In genomic region chr6:94779213-94779612, GRCm38 (mm10) we compare ENCODE assay signal across 16 mouse cellular contexts.
DNase-seq lines count a peak whose midpoint lies in the region; ATAC-seq and TF ChIP-seq lines count a peak whose summit lies in the region.
"Had no signal": no experiment of that assay in that cellular context is flagged by ENCODE, and none has a peak within 500 bp of the region (broad histone marks: within the 10 kb centered on the region; RNA-seq: fewer than 3 reads in every experiment).

No protein-coding gene starts in this region.

- H3K27ac ChIP-seq in heart, postnatal 0 days (ENCODE audit: low read depth) = peak overlapping the region; percentile 19; the same call in 1 of the 2 replicates
- H3K27ac ChIP-seq in heart, embryonic 12.5 days (ENCODE audit: poor library complexity, severe bottlenecking) = no peak overlapping the region
- H3K27ac ChIP-seq: embryonic facial prominence, embryonic 13.5 days; forebrain, embryonic 13.5 days; hindbrain, embryonic 15.5 days had no signal

- H3K36me3 ChIP-seq in heart, postnatal 0 days (replicated peaks; ENCODE audit: control insufficient read depth, insufficient read depth, low read length) = no peaks in the 10 kb centered on the region
- H3K36me3 ChIP-seq in heart, embryonic 12.5 days = no peaks in the 10 kb centered on the region
- H3K36me3 ChIP-seq: embryonic facial prominence, embryonic 13.5 days; G1E; hindbrain, embryonic 15.5 days had no signal

- no peak for DNase-seq in heart, postnatal 0 days (ENCODE audit: low spot score)
- peak; percentile 15 for DNase-seq in CD4-positive helper T cell, adult 2 months (ENCODE audit: low read depth, low spot score)
- DNase-seq in ZHBTc4 (ENCODE audit: low read depth, low spot score) = peak; percentile 59
- no peak for DNase-seq in thymus, postnatal 36 days
- no peak for DNase-seq in retina, embryonic 14.5 days (ENCODE audit: low spot score)
- DNase-seq: cerebellum, adult 18-20 months; cerebellum, adult 9-11 months; cerebellum, postnatal 36 days; forebrain, postnatal 0 days had no signal

- 51% methylated on average over 7 of the region's 7 CpGs for WGBS in heart, postnatal 0 days
- 67% methylated on average over 7 of the region's 7 CpGs for WGBS in heart, embryonic 12.5 days

- TF ChIP-seq EP300 in heart, postnatal 0 days (IDR thresholded peaks at IDR 0.05; ENCODE audit: low read depth) = no peak

- ATAC-seq in heart, postnatal 0 days (ENCODE audit: insufficient read depth, low read depth) = no peak
- ATAC-seq in heart, embryonic 12.5 days (ENCODE audit: insufficient number of reproducible peaks, low FRiP score) = no peak
- peak; percentile 64 for ATAC-seq in CD4-positive, CD25-positive, alpha-beta regulatory T cell, adult 4 months
- ATAC-seq: forebrain, embryonic 13.5 days; forebrain, postnatal 0 days; intestine, postnatal 0 days had no signal

- H3K4me3 ChIP-seq in heart, postnatal 0 days (ENCODE audit: low read depth, low read length) = no peak overlapping the region
- no peak overlapping the region for H3K4me3 ChIP-seq in heart, embryonic 12.5 days
- H3K4me3 ChIP-seq: embryonic facial prominence, embryonic 13.5 days; forebrain, embryonic 13.5 days; hindbrain, embryonic 15.5 days had no signal

- no peaks in the 10 kb centered on the region for H3K27me3 ChIP-seq in heart, postnatal 0 days (ENCODE audit: control insufficient read depth, insufficient read depth, low read length)
- H3K27me3 ChIP-seq in heart, embryonic 12.5 days (replicated peaks) = 0 out of 2 replicates have a peak, but pooled peaks cover 3% of the 10 kb centered on the region
- H3K27me3 ChIP-seq: embryonic facial prominence, embryonic 13.5 days; forebrain, embryonic 13.5 days; hindbrain, embryonic 15.5 days had no signal

- H3K4me2 ChIP-seq in heart, postnatal 0 days (ENCODE audit: low read depth, low read length) = no peak overlapping the region
- no peak overlapping the region for H3K4me2 ChIP-seq in heart, embryonic 12.5 days
- H3K4me2 ChIP-seq: embryonic facial prominence, embryonic 13.5 days; forebrain, embryonic 13.5 days; hindbrain, embryonic 15.5 days had no signal

- no peak overlapping the region for H3K9ac ChIP-seq in heart, postnatal 0 days (replicated peaks; ENCODE audit: low read depth, low read length)
- no peak overlapping the region for H3K9ac ChIP-seq in heart, embryonic 12.5 days
- H3K9ac ChIP-seq: embryonic facial prominence, embryonic 13.5 days; forebrain, embryonic 13.5 days; forebrain, postnatal 0 days; hindbrain, embryonic 15.5 days had no signal

- no peaks in the 10 kb centered on the region for H3K9me3 ChIP-seq in heart, postnatal 0 days (replicated peaks; ENCODE audit: control insufficient read depth, low read length)
- H3K9me3 ChIP-seq in heart, embryonic 12.5 days (replicated peaks) = no peaks in the 10 kb centered on the region
- H3K9me3 ChIP-seq: embryonic facial prominence, embryonic 13.5 days; forebrain, embryonic 13.5 days; hindbrain, embryonic 15.5 days had no signal

- no peak for TF ChIP-seq CTCF in heart, postnatal 0 days (IDR thresholded peaks at IDR 0.05; ENCODE audit: low read depth)

- peaks cover 4% of the 10 kb centered on the region; the same call in 1 of the 2 replicates for H3K4me1 ChIP-seq in heart, postnatal 0 days (ENCODE audit: control insufficient read depth, insufficient read depth)
- peaks cover 7% of the 10 kb centered on the region; the same call in 1 of the 2 replicates for H3K4me1 ChIP-seq in heart, embryonic 12.5 days (replicated peaks)

Comparison
In these comparisons a context has a peak if more than half of its experiments do, and no peak if none do; other contexts are left out.
1. DNase-seq: peak in CD4-positive helper T cell, adult 2 months (single experiment) and ZHBTc4 (single experiment); none in heart, postnatal 0 days (single experiment), thymus, postnatal 36 days (0 of 2) and retina, embryonic 14.5 days (single experiment).